Mouse (Mus musculus) embryo, embryonic 10 days (tissue): ENCODE measurements around the gene Gm13277.
A peak's percentile ranks its signal among the peaks of the same experiment; 100 is the strongest.
"Not testable (repeated sequence)": the region's sequence is repeated elsewhere in the genome, so short reads cannot be mapped to it uniquely, and the experiment has no call there.

Source experiments
- DNase-seq: peaks from one replicate; pipeline ENCODE4 v3.0.0-alpha.2; 2015; ENCODE audit warnings: low spot score

The Gm13277 gene

DNA sequence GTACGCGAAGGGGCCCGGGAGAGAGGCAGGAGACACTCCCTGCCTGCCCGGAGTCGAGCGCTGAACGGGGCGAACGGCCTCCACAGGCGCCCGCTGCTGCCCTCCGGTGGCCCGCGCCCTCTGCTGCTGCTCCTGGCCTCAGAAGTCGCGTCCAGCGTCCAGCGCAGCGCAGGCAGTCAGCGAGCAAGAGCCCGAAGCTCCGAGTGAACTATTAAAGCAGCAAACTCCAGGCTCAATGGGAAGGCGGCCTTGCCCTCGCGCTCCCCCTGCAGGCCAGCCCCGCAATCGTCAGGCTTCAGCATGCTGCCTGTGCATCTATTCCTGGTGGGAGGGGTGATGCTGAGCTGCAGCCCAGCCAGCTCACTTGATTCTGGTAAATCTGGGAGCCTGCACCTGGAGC is 3.0 kb upstream of the Gm13277 start, which contains the start of gene Gm13276:
Gm13276 (plus strand) TSS at position 301 of the 400 bp plus-strand sequence.
- DNase-seq: not testable (repeated sequence)

DNA sequence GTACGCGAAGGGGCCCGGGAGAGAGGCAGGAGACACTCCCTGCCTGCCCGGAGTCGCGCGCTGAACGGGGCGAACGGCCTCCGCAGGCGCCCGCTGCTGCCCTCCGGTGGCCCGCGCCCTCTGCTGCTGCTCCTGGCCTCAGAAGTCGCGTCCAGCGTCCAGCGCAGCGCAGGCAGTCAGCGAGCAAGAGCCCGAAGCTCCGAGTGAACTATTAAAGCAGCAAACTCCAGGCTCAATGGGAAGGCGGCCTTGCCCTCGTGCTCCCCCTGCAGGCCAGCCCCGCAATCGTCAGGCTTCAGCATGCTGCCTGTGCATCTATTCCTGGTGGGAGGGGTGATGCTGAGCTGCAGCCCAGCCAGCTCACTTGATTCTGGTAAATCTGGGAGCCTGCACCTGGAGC is 2.8 kb downstream of the Gm13277 start, which contains the start of gene Gm13278:
Gm13278 (plus strand) TSS at position 301 of the 400 bp plus-strand sequence.
- DNase-seq: not testable (repeated sequence)

GRCm38 (mm10) chr4:88793936-88794675 is 5.7 kb downstream of the Gm13277 start, which contains the start of gene Gm13275:
TSS of gene Gm13275 (plus strand) at chr4:88794487.
- not testable (repeated sequence) for DNase-seq

DNA sequence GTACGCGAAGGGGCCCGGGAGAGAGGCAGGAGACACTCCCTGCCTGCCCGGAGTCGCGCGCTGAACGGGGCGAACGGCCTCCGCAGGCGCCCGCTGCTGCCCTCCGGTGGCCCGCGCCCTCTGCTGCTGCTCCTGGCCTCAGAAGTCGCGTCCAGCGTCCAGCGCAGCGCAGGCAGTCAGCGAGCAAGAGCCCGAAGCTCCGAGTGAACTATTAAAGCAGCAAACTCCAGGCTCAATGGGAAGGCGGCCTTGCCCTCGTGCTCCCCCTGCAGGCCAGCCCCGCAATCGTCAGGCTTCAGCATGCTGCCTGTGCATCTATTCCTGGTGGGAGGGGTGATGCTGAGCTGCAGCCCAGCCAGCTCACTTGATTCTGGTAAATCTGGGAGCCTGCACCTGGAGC is 8.7 kb downstream of the Gm13277 start, which contains the start of gene Gm13279:
Gm13279 (plus strand) TSS at position 301 of the 400 bp plus-strand sequence.
- DNase-seq: not testable (repeated sequence)

DNA sequence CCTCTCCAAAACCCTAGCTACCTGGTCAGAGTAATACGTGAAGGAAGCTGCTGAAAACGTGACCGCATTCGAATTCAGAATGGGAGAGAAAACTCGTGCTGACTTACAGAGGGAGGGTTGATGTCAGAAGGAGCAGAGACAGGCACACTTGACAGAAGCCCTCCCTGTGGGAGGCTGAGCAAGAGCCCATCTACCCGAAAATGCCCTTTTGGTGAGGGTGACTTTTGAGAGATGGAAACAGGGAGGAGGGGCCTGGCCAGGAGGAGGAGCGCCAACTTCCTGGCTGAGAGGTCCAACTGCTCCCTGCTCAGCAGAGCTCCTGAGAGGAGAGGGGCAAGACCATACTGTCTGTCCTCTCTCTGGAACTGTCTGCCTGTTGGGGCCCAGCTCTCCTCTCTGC is 10.9 kb downstream of the Gm13277 start, which contains the start of gene Gm13285:
Gm13285 (plus strand) TSS at position 301 of the 400 bp plus-strand sequence.
- not testable (repeated sequence) for DNase-seq

GRCm38 (mm10) chr4:88802954-88803353 is 14.5 kb downstream of the Gm13277 start, which contains the start of gene Gm13287:
TSS of gene Gm13287 (plus strand) at chr4:88803254.
- DNase-seq: not testable (repeated sequence)

- not testable (repeated sequence) for DNase-seq
Measured at GRCm38 (mm10) chr4:88805231-88805630, 16.8 kb downstream of the Gm13277 start, which contains the start of gene Gm13288. TSS of gene Gm13288 (plus strand) at chr4:88805531.

DNA sequence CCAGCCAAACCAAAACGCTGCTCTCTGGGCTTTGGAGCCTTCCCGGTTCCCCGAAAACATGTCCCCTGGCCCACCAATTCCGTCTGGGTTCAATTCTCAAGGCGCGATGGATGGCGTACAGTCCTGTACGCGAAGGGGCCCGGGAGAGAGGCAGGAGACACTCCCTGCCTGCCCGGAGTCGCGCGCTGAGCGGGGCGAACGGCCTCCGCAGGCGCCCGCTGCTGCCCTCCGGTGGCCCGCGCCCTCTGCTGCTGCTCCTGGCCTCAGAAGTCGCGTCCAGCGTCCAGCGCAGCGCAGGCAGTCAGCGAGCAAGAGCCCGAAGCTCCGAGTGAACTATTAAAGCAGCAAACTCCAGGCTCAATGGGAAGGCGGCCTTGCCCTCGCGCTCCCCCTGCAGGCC is 17.3 kb downstream of the Gm13277 start:
- DNase-seq: not testable (repeated sequence)

GRCm38 (mm10) chr4:88815928-88816327 is 27.5 kb downstream of the Gm13277 start, which contains the start of gene Ifna7:
TSS of gene Ifna7 (plus strand) at chr4:88816228.
- DNase-seq: no peak

- DNase-seq: no peak
Measured at GRCm38 (mm10) chr4:88819659-88820058, 31.2 kb downstream of the Gm13277 start, which contains the start of gene Ifna11. TSS of gene Ifna11 (plus strand) at chr4:88819959.

DNA sequence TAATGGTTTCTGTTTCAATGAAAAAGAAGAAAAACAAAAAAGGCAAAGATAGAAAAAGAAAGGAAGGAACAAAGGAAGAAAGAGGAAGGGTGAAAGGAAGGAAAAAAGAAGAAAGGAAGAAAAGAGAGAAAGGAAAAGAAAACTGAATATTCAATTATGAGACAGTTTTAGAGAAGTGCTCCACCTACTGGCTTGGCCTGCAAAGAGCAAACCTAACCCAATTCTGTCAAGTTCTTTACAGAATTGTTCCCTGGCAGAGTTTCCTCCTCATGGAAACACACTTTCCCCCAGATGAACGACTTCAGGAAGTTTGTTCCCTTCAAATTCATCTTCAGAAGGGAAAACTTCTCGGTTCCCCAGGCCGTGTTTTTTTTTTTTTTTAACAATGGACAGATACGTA is 34.6 kb downstream of the Gm13277 start:
- peak; percentile 28 for DNase-seq

GRCm38 (mm10) chr4:88827116-88827515 is 38.7 kb downstream of the Gm13277 start, which contains the start of gene Ifna6:
TSS of gene Ifna6 (plus strand) at chr4:88827416.
- not testable (repeated sequence) for DNase-seq

- DNase-seq: no peak
Measured at GRCm38 (mm10) chr4:88830523-88830922, 42.1 kb downstream of the Gm13277 start.

DNA sequence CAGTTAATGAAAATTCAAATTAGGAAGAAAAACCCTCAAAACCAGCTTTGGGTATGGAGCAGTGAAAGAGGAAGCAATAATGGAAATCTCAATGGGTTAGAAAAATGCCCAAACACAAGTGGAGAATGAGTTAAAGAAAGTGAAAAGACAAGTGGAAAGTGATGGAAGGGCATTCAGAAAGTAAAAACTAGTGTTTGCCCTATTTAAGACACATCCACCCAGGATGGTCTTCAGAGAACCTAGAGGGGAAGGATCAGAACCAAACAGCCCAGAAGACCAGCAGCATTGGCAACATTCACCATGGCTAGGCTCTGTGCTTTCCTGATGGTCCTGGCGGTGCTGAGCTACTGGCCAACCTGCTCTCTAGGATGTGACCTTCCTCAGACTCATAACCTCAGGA is 46.8 kb downstream of the Gm13277 start, which contains the start of gene Ifna5:
Ifna5 (plus strand) TSS at position 301 of the 400 bp plus-strand sequence.
- DNase-seq: not testable (repeated sequence)
